Mouse (Mus musculus) small intestine, adult 2 months (tissue): ENCODE measurements around the gene Ovol2. TPM values are rescaled to one million over a fixed set of nuclear protein-coding genes. Genes with fewer than 3 reads are reported as not detected.
A peak's percentile ranks its signal among the peaks of the same experiment; 100 is the strongest.

Experiments used
- H3K27ac ChIP-seq: fragments of 200-500 bp; 2 replicates; pipeline ENCODE4 v1.5.1; 2012; ENCODE audit warnings: low read depth, low read length, control low read depth, inconsistent platforms; ENCODE audit not compliant: insufficient read depth
- H3K27me3 ChIP-seq: fragments of 200-500 bp; 2 replicates; pipeline ENCODE4 v1.6.1; 2012; ENCODE audit warnings: mild to moderate bottlenecking, moderate library complexity, low read length, inconsistent platforms; ENCODE audit not compliant: control insufficient read depth, insufficient read depth
- H3K36me3 ChIP-seq: fragments of 200-500 bp; 2 replicates; pipeline ENCODE4 v1.6.1; 2012; ENCODE audit warnings: mild to moderate bottlenecking, low read length, control low read depth, inconsistent platforms; ENCODE audit not compliant: control insufficient read depth, insufficient read depth
- H3K4me1 ChIP-seq: fragments of 200-500 bp; 2 replicates; pipeline ENCODE4 v1.6.1; 2012; ENCODE audit warnings: low read length, inconsistent platforms, mixed read lengths; ENCODE audit not compliant: control insufficient read depth, insufficient read depth, insufficient read length
- H3K4me3 ChIP-seq: fragments of 200-500 bp; 2 replicates; pipeline ENCODE4 v1.5.1; 2012; ENCODE audit warnings: low read depth, mild to moderate bottlenecking, control low read depth, inconsistent platforms, low read length, moderate library complexity
- CTCF ChIP-seq: fragments of 200-500 bp; IDR thresholded peaks from 2 replicates; pipeline ENCODE4 v1.5.1; 2012; ENCODE audit warnings: low read depth, mild to moderate bottlenecking, control low read depth, inconsistent platforms, low read length, moderate library complexity, mixed read lengths; ENCODE audit not compliant: insufficient replicate concordance, insufficient read length; ENCODE audit errors: extremely low read depth
- POLR2A ChIP-seq: fragments of 200-500 bp; IDR thresholded peaks from 2 replicates; pipeline ENCODE4 v1.6.1; 2012; ENCODE audit warnings: low read depth, mild to moderate bottlenecking, control low read depth, inconsistent platforms, low read length, moderate library complexity
- WGBS: fragments of 180-500 bp; shearing (Covaris S2); methylation state at CpG from one replicate; pipeline ENCODE4 v1.1.7; 2018; 5-methylcytosine and 5-hydroxymethylcytosine counted together
- polyA plus RNA-seq: library from polyadenylated mRNA; depleted of rRNA; stranded (reverse); fragments of >200 nt; gene quantifications from 2 replicates; pipeline ENCODE4 v1.2.3, GENCODE M21; 2012

The Ovol2 gene
- polyA plus RNA-seq, 1 experiment, result 51.5 TPM

DNA sequence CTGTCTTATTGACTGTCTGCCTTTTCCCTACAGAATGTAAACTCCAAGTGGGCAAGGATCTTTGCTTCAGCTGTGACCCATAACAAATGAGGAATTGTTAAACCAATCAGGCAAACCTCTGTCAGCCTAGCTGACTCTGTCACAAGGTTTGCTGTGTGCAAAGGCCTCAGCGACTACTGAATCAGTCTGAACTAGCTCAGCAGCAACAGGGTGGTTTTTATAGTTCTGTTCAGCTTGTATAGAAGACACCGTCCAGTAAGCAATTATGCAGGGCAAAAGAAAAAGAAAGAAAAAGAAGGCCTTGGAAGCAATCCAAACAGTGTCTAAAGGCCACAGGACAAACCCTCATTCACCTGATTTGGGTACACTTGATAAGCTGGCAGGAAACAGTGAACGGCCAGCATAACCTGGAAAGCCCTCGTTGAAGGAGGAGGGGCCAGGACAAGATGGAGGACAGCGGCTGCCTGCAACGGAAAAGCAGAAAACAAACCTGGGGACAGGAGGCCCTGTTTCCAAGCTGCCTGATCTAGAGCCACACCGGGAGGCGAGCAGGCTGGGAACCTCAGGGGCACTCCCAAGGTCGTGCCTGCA, 36.7 kb downstream of the Ovol2 start:
- WGBS, result 20% methylated on average over 9 of the region's 9 CpGs
- TF ChIP-seq CTCF, result no peak
- TF ChIP-seq POLR2A, result no peak
- Histone ChIP-seq H3K27ac (peak overlapping the region; percentile 74), H3K4me3 (peak overlapping the region; percentile 25), H3K36me3 (no peaks in the 10 kb centered on the region), H3K27me3 (no peaks in the 10 kb centered on the region), H3K4me1 (peaks cover 14% of the 10 kb centered on the region)

DNA sequence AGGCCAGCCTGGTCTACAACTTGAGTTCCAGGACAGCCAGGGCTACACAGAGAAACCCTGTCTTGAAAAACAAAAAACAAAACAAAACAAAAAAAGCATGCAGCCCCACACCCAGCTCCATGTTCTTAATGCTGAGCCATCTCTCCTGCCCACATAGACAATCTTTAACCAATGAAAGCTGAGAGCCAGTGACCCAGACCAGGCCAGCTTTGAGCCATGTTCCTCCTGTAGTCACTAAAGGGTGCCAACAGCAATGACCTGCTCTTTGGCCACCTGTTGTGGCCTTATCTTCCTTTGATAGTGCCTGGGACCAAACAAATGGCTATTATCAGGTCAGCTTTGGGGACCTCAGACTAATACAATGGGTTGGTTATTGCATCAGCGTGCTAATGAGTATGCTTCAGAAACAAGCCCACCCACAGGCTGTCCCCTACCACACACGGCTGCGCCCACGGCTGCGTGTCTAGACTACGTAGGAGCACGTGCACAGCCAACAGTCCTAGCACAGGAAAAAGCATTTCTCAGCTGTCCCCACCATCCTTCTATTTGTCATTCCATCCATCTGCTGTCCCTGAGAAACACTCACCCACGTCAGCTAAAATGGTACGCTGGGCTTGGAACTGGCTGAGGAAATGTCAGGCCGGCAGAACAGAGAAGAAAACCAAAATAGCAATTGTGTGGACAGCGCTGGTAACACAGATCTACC, 40.2 kb downstream of the Ovol2 start:
- 83% methylated on average over 11 of the region's 11 CpGs for WGBS
- Histone ChIP-seq H3K36me3 (no peaks in the 10 kb centered on the region), H3K27me3 (no peaks in the 10 kb centered on the region), H3K4me3 (no peak overlapping the region), H3K4me1 (peaks cover 14% of the 10 kb centered on the region), H3K27ac (no peak overlapping the region)
- TF ChIP-seq CTCF (no peak), POLR2A (no peak)

- 88% methylated on average over 7 of the region's 7 CpGs for WGBS
- Histone ChIP-seq H3K4me3 (no peak overlapping the region), H3K27ac (no peak overlapping the region), H3K36me3 (no peaks in the 10 kb centered on the region), H3K4me1 (peaks cover 14% of the 10 kb centered on the region), H3K27me3 (no peaks in the 10 kb centered on the region)
- TF ChIP-seq CTCF, result no peak
- no peak for TF ChIP-seq POLR2A
Observed at GRCm38 (mm10) chr2:144290321-144290720, 41.6 kb downstream of the Ovol2 start.

DNA sequence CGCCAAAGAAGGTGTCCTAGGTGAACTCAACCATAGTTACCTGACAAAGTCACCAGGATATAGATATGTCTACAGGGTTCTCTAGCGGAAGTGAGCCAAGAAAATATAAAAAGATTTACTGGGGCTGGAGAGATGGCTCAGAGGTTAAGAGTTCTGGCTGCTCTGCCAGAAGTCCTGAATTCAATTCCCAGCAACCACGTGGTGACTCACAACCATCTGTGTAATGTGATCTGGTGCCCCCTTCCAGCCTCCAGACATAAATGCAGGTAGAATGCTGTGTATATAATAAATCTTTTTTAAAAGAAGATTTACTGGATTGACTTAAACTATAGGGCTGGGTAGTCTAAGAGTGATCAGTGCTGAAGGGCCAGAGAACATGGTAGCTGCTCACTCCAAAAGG, 50.5 kb downstream of the Ovol2 start:
- Histone ChIP-seq H3K36me3 (peaks cover 10% of the 10 kb centered on the region), H3K4me1 (no peaks in the 10 kb centered on the region; the same call in 1 of the 2 replicates), H3K27me3 (no peaks in the 10 kb centered on the region), H3K27ac (no peak overlapping the region), H3K4me3 (no peak overlapping the region)
- TF ChIP-seq POLR2A (no peak), CTCF (no peak)
- 62% methylated on average over 3 of the region's 3 CpGs for WGBS

DNA sequence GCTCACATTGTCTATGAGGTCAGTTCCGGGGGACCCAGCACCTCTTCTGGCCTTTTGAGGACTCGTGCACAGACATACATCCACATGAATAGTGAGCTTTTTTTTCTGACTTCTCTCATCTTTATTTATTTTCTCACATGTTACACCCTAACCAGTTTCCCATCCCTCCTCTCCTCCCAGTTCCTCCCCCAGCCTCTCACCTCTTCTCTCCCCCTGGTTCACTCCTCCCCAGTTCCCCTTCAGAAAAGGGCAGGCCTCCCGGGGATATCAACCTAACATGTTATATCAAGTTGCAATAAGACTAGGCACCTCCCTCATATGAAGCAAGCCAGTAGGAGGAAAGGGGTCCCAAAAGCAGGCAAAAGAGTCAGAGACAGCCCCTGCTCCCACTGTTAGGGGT, 51.4 kb downstream of the Ovol2 start:
- no peaks in the 10 kb centered on the region; the same call in 1 of the 2 replicates for H3K4me1 ChIP-seq
- no peak overlapping the region for H3K27ac ChIP-seq
- peaks cover 10% of the 10 kb centered on the region for H3K36me3 ChIP-seq
- WGBS, result 79% methylated on average over 3 of the region's 3 CpGs
- H3K27me3 ChIP-seq, result no peaks in the 10 kb centered on the region
- no peak overlapping the region for H3K4me3 ChIP-seq
- TF ChIP-seq POLR2A, result no peak
- no peak for TF ChIP-seq CTCF

DNA sequence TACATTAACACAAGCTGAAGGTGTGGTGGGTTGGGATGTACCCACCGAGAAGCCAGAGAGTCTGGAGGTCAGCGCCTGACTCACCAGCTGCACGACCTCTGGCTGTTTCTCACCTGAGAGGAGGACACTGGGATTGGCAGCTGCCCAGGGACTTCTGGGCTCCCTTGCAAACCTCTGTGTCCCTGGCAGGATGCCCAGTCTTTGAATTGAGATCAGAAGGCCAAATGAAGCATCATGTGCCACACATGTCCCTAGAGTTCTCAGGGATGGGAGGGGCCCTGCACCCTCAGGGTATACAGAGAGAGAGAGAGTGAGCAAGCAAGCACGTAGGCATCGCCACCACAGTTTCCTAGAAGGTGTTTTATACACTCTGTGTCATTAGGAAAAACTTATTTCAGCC, 52.2 kb downstream of the Ovol2 start:
- Histone ChIP-seq H3K36me3 (peaks cover 10% of the 10 kb centered on the region), H3K27me3 (no peaks in the 10 kb centered on the region), H3K4me1 (peaks cover 3% of the 10 kb centered on the region; the same call in 1 of the 2 replicates), H3K27ac (no peak overlapping the region), H3K4me3 (no peak overlapping the region)
- WGBS, result 25% methylated on average over 5 of the region's 5 CpGs
- TF ChIP-seq CTCF, result no peak
- TF ChIP-seq POLR2A, result no peak

- H3K4me1 ChIP-seq, result peaks cover 6% of the 10 kb centered on the region; the same call in 1 of the 2 replicates
- H3K36me3 ChIP-seq, result peaks cover 10% of the 10 kb centered on the region
- TF ChIP-seq POLR2A (no peak), CTCF (no peak)
- no peak overlapping the region for H3K4me3 ChIP-seq
- WGBS, result 91% methylated on average over 3 of the region's 3 CpGs
- no peaks in the 10 kb centered on the region for H3K27me3 ChIP-seq
- H3K27ac ChIP-seq, result no peak overlapping the region
Observed at GRCm38 (mm10) chr2:144276885-144277284, 55.1 kb downstream of the Ovol2 start.
